Mouse (Mus musculus) liver, embryonic 14.5 days (tissue): ENCODE measurements around the gene Pawr. TPM values are rescaled to one million over a fixed set of nuclear protein-coding genes. Genes with fewer than 3 reads are reported as not detected.

Experiments
- ATAC-seq: fragments of 200-750 bp; cut with Nextera tagmentation; 2 replicates; pipeline ENCODE4 v1.8.0; 2017; ENCODE audit warnings: moderate number of reproducible peaks, mild to moderate bottlenecking, moderate library complexity; ENCODE audit not compliant: insufficient read depth
- DNase-seq, 3 experiments: peaks; one replicate each; pipeline ENCODE4 v3.0.0-alpha.2; 2012 to 2013; ENCODE audit warnings: low read depth in 3 of 3, low spot score in 3 of 3
- H3K27ac ChIP-seq: fragments of 300-500 bp; sonication (generic); 2 replicates; pipeline ENCODE4 v1.5.1; 2014; ENCODE audit warnings: moderate library complexity, mild to moderate bottlenecking, control low read depth, inconsistent platforms
- H3K27me3 ChIP-seq: fragments of 300-500 bp; sonication (generic); 2 replicates; pipeline ENCODE4 v1.6.1; 2014; ENCODE audit warnings: mild to moderate bottlenecking, low read length, moderate library complexity; ENCODE audit not compliant: control insufficient read depth, insufficient read depth
- H3K36me3 ChIP-seq: fragments of 300-500 bp; sonication (generic); replicated peaks from 2 replicates; pipeline ENCODE4 v1.6.1; 2014; ENCODE audit warnings: low read depth; ENCODE audit not compliant: control insufficient read depth, insufficient read depth
- H3K4me1 ChIP-seq, 2 experiments: fragments of 200-500 bp in 1 of 2; fragments of 300-500 bp in 1 of 2; sonication (generic) in 1 of 2; replicated peaks; 2 replicates each; pipeline ENCODE4 v1.6.1; 2012 to 2014; ENCODE audit warnings: antibody characterized with exemption in 1 of 2, inconsistent platforms in 1 of 2, low read length in 1 of 2; ENCODE audit not compliant: control insufficient read depth in 2 of 2, insufficient read depth in 2 of 2
- H3K4me2 ChIP-seq: fragments of 300-500 bp; sonication (generic); 2 replicates; pipeline ENCODE4 v1.6.1; 2014; ENCODE audit warnings: low read depth, mild to moderate bottlenecking, control low read depth, moderate library complexity
- H3K4me3 ChIP-seq, 2 experiments: fragments of 200-500 bp in 1 of 2; fragments of 300-500 bp in 1 of 2; sonication (generic) in 1 of 2; 2 replicates each; pipeline ENCODE4 v1.5.1; 2012 to 2014; ENCODE audit warnings: low read depth in 2 of 2, low read length in 2 of 2, mild to moderate bottlenecking in 2 of 2, control low read depth in 1 of 2, inconsistent platforms in 1 of 2, moderate library complexity in 1 of 2; ENCODE audit not compliant: insufficient read depth in 1 of 2
- H3K9ac ChIP-seq: fragments of 300-500 bp; sonication (generic); replicated peaks from 2 replicates; pipeline ENCODE4 v1.6.1; 2014; ENCODE audit warnings: mild to moderate bottlenecking, control low read depth, moderate library complexity
- H3K9me3 ChIP-seq: fragments of 300-500 bp; sonication (generic); 2 replicates; pipeline ENCODE4 v1.6.1; 2016; ENCODE audit warnings: low read length, mixed read lengths; ENCODE audit not compliant: control insufficient read depth
- CTCF ChIP-seq: IDR thresholded peaks from 2 replicates; pipeline ENCODE4 v1.5.1; 2016; ENCODE audit warnings: antibody characterized with exemption, low read depth, control low read depth
- EP300 ChIP-seq: IDR thresholded peaks from 2 replicates; pipeline ENCODE4 v1.6.1; 2016; ENCODE audit warnings: antibody characterized with exemption, low read depth
- WGBS: fragments of 180-500 bp; shearing (Covaris S2); extraction: QIAGEN DNeasy Blood & Tissue Kit; methylation state at CpG from one replicate; pipeline ENCODE4 v1.1.7; 2014; ENCODE audit not compliant: insufficient replicate concordance; 5-methylcytosine and 5-hydroxymethylcytosine counted together
- microRNA-seq: library from miRNA; unstranded; fragments of <30 nt; microRNA quantifications from one replicate; pipeline ENCODE4, GENCODE M21; 2016
- polyA plus RNA-seq, 2 experiments: library from polyadenylated mRNA; depleted of rRNA in 1 of 2; stranded (reverse) in 1 of 2; unstranded in 1 of 2; fragments of >200 nt; fragmentation: Nextera tagmentation in 1 of 2; extraction: Ambion mirVana in 1 of 2; gene quantifications; 2 replicates each; pipeline versions ENCODE4 v1.2.1 to v1.2.3; 2012 to 2014

Gene Pawr
- polyA plus RNA-seq, 2 experiments = 3.7 to 4.4 TPM

- DNase-seq = no peak
- H3K4me1 ChIP-seq = peaks cover 0 to 5% of the 10 kb centered on the region in 2 experiments; a peak in 2 of 4 replicates
- H3K9ac ChIP-seq = no peak overlapping the region
- no peak overlapping the region for H3K4me2 ChIP-seq
- no peaks in the 10 kb centered on the region for H3K9me3 ChIP-seq
- WGBS = 96% methylated on average over 2 of the region's 2 CpGs
- H3K27me3 ChIP-seq = no peaks in the 10 kb centered on the region
- H3K4me3 ChIP-seq = no peak overlapping the region
- TF ChIP-seq EP300 (no peak), CTCF (no peak)
- H3K27ac ChIP-seq = no peak overlapping the region
- ATAC-seq = no peak
- no peaks in the 10 kb centered on the region for H3K36me3 ChIP-seq
Observed at GRCm38 (mm10) chr10:108457054-108457453, 125.1 kb downstream of the Pawr start.

GRCm38 (mm10) chr10:108461862-108462261 lies 129.9 kb downstream of the Pawr start:
- WGBS = 57% methylated on average over 2 of the region's 2 CpGs
- Histone ChIP-seq H3K27me3 (no peaks in the 10 kb centered on the region), H3K9me3 (no peaks in the 10 kb centered on the region), H3K4me3 (no peak overlapping the region), H3K9ac (no peak overlapping the region), H3K4me1 (no peaks in the 10 kb centered on the region; a peak in 1 of 4 replicates), H3K27ac (no peak overlapping the region), H3K36me3 (no peaks in the 10 kb centered on the region), H3K4me2 (no peak overlapping the region)
- ATAC-seq = no peak
- DNase-seq = no peak
- TF ChIP-seq EP300 = no peak
- no peak for TF ChIP-seq CTCF

Small RNAs within 50 kb of the gene (microRNA-seq; reads per million reads assigned to microRNA genes)
- gene Gm25591 = not detected

Other genes with a start within 250 kb of the Pawr start
- gene Ppp1r12a, start 169.9 kb upstream of the Pawr start, polyA plus RNA-seq (2012; rRNA removed) = 13.2 and 18.7 TPM in 2 replicates
- gene Ppp1r12a, start 169.9 kb upstream of the Pawr start, polyA plus RNA-seq (2014; fragmentation: Nextera tagmentation; extraction: Ambion mirVana) = 27.2 and 32.5 TPM in 2 replicates